Mouse (Mus musculus) midbrain, embryonic 15.5 days (tissue): ENCODE results near the gene Slc45a2. TPM values are rescaled to one million over a fixed set of nuclear protein-coding genes. Genes with fewer than 3 reads are reported as not detected.

Experiments used
- ATAC-seq: fragments of 200-750 bp; cut with Nextera tagmentation; replicated peaks from 2 replicates; pipeline ENCODE4 v1.8.0; 2017; ENCODE audit warnings: moderate TSS enrichment
- H3K27ac ChIP-seq: fragments of 300-500 bp; sonication (generic); 2 replicates; pipeline ENCODE4 v1.5.1; 2015; ENCODE audit warnings: mild to moderate bottlenecking, inconsistent platforms
- H3K27me3 ChIP-seq: fragments of 300-500 bp; sonication (generic); replicated peaks from 2 replicates; pipeline ENCODE4 v1.6.1; 2015; ENCODE audit warnings: inconsistent platforms
- H3K36me3 ChIP-seq: fragments of 300-500 bp; sonication (generic); replicated peaks from 2 replicates; pipeline ENCODE4 v1.6.1; 2015; ENCODE audit warnings: inconsistent platforms
- H3K4me1 ChIP-seq: fragments of 300-500 bp; sonication (generic); 2 replicates; pipeline ENCODE4 v1.6.1; 2015; ENCODE audit warnings: inconsistent platforms
- H3K4me2 ChIP-seq: fragments of 300-500 bp; sonication (generic); 2 replicates; pipeline ENCODE4 v1.6.1; 2015; ENCODE audit warnings: inconsistent platforms, mild to moderate bottlenecking, moderate library complexity
- H3K4me3 ChIP-seq: fragments of 300-500 bp; sonication (generic); 2 replicates; pipeline ENCODE4 v1.5.1; 2015; ENCODE audit warnings: mild to moderate bottlenecking, inconsistent platforms
- H3K9ac ChIP-seq: fragments of 300-500 bp; sonication (generic); 2 replicates; pipeline ENCODE4 v1.6.1; 2015; ENCODE audit warnings: mild to moderate bottlenecking, inconsistent platforms
- H3K9me3 ChIP-seq: fragments of 300-500 bp; sonication (generic); 2 replicates; pipeline ENCODE4 v1.6.1; 2016; ENCODE audit warnings: inconsistent platforms
- WGBS: fragments of 180-500 bp; shearing (Covaris S2); methylation state at CpG from one replicate; pipeline ENCODE4 v1.1.7; 2015; ENCODE audit warnings: mixed read lengths; 5-methylcytosine and 5-hydroxymethylcytosine counted together
- polyA plus RNA-seq: library from polyadenylated mRNA; unstranded; fragments of >200 nt; fragmentation: Nextera tagmentation; extraction: Ambion mirVana; gene quantifications from 2 replicates; pipeline ENCODE4 v1.2.1, GENCODE M21; 2015

Gene Slc45a2
- polyA plus RNA-seq, result 0.06 and 0.18 TPM in 2 replicates

DNA sequence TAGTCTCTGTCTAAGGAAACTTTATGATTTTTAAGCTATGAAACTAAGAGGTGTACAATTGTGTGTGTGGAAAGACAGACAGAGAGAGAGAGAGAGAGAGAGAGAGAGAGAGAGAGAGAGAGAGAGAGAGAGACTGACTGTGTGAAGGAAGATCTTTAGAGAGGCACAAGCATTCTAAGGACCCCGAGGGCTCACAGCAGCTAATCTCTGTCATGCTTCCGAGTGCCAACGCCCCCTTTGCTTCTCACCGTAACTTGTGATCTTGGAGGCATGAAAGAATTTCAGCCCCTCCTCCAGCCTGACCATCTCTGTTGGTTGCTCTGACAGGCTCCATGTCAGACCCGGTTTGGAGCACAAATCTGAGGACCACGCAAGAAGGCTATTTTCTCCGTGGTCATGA lies at the start of gene Slc45a2:
Gene Slc45a2, plus strand, starts transcription at position 301 of the 400 bp plus-strand sequence.
- Histone ChIP-seq H3K4me3 (no peak within 1 kb of the TSS), H3K4me1 (no peaks in the 10 kb centered on the region), H3K4me2 (no peak within 1 kb of the TSS), H3K27me3 (no peaks in the 10 kb centered on the region), H3K36me3 (no peaks in the 10 kb centered on the region), H3K27ac (no peak within 1 kb of the TSS), H3K9ac (no peak within 1 kb of the TSS), H3K9me3 (no peaks in the 10 kb centered on the region)
- 42% methylated on average over 7 of the region's 7 CpGs for WGBS
- ATAC-seq, result no peak

DNA sequence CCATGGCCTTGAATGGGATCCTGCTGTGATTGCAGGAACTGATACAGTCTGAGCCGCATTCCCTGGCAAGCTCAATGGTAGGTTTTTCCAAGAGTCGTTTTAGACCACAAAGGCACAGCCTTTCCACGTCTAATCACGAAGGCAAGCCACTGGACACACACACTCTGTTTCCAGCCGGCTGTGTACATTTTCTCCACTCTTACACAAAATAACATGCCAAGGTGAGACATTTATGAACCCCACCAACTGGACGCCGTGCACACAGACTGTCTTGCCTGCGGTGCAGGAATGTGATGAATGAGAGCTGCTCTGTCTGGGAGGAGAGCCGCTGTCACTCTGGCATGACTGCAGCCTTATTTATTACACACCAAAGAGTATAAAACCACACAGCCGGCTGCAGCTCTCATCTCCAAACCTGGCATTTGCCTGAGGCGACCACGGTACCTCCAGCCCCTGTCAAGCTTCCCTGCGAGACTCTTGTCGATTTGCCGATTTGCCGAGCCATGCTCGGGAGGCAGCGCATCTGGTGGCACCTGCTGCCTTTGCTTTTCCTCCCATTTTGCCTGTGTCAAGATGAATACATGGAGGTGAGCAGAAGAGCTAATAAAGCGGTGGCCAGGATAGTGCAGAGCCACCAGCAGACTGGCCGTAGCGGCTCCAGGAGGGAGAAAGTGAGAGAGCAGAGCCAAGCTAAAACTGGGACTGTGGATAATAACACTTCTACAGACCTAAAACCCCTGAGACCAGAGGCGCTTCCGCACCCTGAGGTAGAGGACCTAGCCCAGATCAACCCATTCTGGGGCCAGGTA lies 48.4 kb upstream of the Slc45a2 start, which contains the start of gene C1qtnf3:
Gene C1qtnf3, plus strand, starts transcription at position 382 of the 809 bp plus-strand sequence.
- Histone ChIP-seq H3K36me3 (no peaks in the 10 kb centered on the region), H3K4me1 (no peaks in the 10 kb centered on the region), H3K4me3 (no peak within 1 kb of the TSS), H3K9ac (no peak within 1 kb of the TSS), H3K9me3 (no peaks in the 10 kb centered on the region), H3K27ac (no peak within 1 kb of the TSS), H3K27me3 (no peaks in the 10 kb centered on the region), H3K4me2 (0 out of 2 replicates have a peak within 1 kb of the TSS, but pooled peaks have one; percentile 3)
- peak; percentile 66; the same call in 1 of the 2 replicates for ATAC-seq
- 73% methylated on average over 23 of the region's 23 CpGs for WGBS

DNA sequence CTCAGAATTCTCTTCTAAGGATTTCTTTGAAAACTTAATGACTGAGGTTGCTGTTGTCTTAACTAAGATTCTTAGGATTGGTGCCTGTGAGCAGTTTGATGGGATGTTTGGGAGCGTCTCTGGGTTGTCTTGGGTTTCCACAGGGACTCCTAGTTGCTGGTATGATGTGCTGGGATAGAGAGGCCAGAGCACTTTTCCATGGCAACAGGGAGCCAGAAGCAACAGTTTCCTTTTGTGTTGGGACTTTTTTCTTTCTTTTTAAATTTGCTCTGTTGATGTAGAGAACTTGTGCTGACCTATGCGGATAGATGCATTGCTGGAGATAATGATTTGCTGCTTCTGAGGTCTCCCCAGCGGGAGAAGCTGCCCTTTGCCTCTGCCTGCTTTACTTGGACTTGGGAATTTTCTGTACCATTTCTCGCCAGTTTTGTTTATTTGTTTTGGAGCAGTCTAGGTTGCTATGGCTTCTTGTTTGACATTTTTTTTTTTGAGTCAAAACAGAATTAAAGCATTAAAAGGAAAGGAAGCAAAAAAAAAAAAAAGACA lies 47.7 kb upstream of the Slc45a2 start:
- 47% methylated on average over 4 of the region's 4 CpGs for WGBS
- Histone ChIP-seq H3K4me2 (no peak overlapping the region), H3K36me3 (no peaks in the 10 kb centered on the region), H3K27me3 (no peaks in the 10 kb centered on the region), H3K4me3 (no peak overlapping the region), H3K4me1 (no peaks in the 10 kb centered on the region), H3K9me3 (no peaks in the 10 kb centered on the region), H3K9ac (no peak overlapping the region), H3K27ac (no peak overlapping the region)
- 0 out of 2 replicates have a peak, but pooled peaks have one; percentile 27 for ATAC-seq

DNA sequence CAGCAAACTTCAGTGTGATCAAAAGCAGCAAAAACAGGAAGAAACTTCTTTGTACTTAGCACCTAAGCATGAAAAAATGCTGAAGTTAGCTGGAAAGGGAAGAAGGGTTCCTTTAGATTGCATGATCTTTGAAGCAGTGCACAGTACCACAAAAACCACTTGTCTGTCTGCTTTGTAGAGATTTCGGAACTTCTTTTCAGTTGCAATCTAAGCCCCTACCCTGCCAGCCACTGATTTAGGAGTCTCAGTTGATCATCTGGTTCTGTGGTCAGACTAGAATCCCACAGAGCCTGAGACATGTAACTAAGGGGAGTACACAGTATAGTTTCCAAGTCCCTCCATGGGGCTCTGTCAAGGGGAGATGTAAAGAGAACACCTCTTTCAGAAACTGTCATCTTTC lies 47.1 kb upstream of the Slc45a2 start:
- 70% methylated on average over 1 of the region's 1 CpGs for WGBS
- ATAC-seq, result no peak
- Histone ChIP-seq H3K4me2 (no peak overlapping the region), H3K27ac (no peak overlapping the region), H3K4me1 (no peaks in the 10 kb centered on the region), H3K36me3 (no peaks in the 10 kb centered on the region), H3K9me3 (no peaks in the 10 kb centered on the region), H3K4me3 (no peak overlapping the region), H3K9ac (no peak overlapping the region), H3K27me3 (no peaks in the 10 kb centered on the region)

DNA sequence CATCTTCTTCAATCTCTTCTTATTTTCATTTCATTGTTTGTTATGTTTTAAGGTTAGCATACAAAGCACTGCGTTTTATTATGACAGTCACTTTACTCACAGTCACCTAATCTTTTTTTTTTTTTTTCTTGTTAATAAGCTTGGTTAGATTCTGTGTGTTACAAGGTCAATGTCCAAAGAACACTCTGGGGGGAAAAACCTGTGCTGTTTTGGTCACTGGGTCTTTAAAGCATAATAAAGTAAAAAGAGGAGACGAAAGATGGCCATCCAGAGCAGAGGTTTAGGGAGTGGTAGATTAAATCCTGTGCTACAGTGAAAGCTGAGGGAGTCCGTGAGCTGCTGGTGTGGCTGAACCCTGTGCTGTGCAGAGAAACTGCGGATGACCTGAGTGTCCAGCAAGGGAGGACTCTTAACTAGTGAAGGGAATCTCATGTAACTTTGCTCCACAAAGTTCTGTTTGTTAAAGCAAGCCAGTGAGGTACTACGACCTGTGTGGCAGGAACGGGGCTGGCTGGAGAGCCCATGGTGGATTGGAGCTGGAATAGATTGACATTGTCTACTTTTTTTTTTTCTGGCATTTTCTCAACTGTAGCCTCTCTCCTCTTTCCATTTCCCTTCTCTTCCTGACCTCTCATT lies 46.0 kb upstream of the Slc45a2 start:
- no peak for ATAC-seq
- Histone ChIP-seq H3K9ac (no peak overlapping the region), H3K27me3 (no peaks in the 10 kb centered on the region), H3K4me1 (no peaks in the 10 kb centered on the region), H3K36me3 (no peaks in the 10 kb centered on the region), H3K4me2 (no peak overlapping the region), H3K9me3 (no peaks in the 10 kb centered on the region), H3K27ac (no peak overlapping the region), H3K4me3 (no peak overlapping the region)
- WGBS, result 93% methylated on average over 6 of the region's 6 CpGs

DNA sequence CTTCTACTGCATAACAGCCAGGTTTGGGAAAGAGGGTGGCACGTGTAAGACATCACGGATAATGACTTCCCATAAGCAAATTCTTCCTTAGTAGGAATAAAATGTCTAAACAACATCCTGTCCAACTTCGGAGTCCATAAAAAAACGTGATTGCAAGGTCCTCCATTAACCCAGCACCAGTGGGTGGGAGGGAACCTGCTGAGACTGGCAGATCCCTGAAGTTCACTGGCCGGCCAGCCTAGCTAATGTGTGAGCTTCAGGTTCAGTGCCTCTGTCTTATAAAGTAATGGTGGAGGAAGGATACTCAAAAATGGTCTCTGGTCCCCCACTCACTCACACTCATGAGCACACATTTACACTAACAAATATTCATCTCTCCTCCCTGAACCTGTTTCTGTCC lies 45.4 kb upstream of the Slc45a2 start:
- WGBS, result 68% methylated on average over 5 of the region's 5 CpGs
- H3K27ac ChIP-seq, result no peak overlapping the region
- no peak overlapping the region for H3K4me3 ChIP-seq
- H3K4me2 ChIP-seq, result no peak overlapping the region
- no peaks in the 10 kb centered on the region for H3K36me3 ChIP-seq
- H3K4me1 ChIP-seq, result no peaks in the 10 kb centered on the region
- H3K27me3 ChIP-seq, result no peaks in the 10 kb centered on the region
- H3K9me3 ChIP-seq, result no peaks in the 10 kb centered on the region
- ATAC-seq, result no peak
- H3K9ac ChIP-seq, result no peak overlapping the region

DNA sequence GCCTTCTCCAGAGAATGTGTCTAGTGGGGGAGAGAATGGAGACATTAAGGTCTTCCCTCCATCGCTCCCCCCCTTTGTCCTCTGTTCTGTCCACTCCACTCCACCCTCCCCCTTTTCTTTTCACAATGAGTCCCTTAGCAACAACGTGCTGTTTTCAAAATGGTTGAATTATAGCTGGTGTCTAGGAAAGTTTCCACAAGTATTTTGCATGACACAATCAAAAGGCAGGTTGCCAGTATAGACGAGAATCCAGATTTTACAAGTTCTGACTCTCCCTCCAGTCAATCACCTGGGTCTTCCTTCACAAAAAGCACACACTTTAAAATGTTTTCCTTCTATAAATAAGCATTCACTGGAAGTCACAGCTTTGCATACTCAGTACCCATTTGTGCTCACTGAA lies 43.8 kb upstream of the Slc45a2 start:
- Histone ChIP-seq H3K9ac (no peak overlapping the region), H3K27me3 (no peaks in the 10 kb centered on the region), H3K36me3 (no peaks in the 10 kb centered on the region), H3K27ac (no peak overlapping the region), H3K4me1 (no peaks in the 10 kb centered on the region), H3K9me3 (no peaks in the 10 kb centered on the region), H3K4me2 (no peak overlapping the region), H3K4me3 (no peak overlapping the region)
- ATAC-seq, result no peak
- WGBS, result 54% methylated on average over 3 of the region's 3 CpGs

DNA sequence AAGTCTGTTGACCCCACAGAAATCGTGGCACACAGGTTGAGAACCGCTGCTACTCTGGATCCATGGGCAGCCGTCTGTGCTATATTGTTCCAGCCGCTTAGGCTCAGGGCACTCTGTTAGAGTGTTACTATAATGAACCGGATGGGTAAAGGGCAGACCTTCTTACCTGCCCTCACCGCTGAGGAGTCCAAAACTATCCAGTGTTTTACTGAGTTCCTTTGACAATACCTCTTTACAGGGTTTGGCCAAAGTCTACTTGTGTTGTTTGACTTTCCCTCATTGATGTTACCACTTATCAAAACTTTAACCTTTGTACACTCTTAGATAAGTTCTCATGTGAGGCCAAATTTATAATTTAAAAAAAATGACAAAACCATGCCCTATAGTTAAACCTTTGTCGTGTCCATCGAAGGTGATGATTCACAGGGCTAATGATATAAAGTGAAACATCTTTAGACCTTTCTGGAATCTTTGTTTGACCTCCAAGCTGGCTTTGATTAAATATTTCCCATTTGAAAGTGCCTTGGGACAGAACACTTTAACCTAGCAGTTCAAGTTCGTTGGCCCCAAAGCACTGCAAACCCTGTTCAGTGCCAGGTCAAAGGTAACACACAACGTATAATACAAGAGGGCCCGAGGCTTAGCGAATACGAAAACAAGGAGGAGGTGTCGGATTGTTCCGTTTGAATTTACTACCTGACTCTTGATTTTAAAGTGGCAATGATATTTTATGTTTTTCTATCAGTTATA lies 41.1 kb upstream of the Slc45a2 start:
- 92% methylated on average over 15 of the region's 15 CpGs for WGBS
- Histone ChIP-seq H3K4me1 (no peaks in the 10 kb centered on the region), H3K4me2 (no peak overlapping the region), H3K27ac (no peak overlapping the region), H3K36me3 (no peaks in the 10 kb centered on the region), H3K4me3 (no peak overlapping the region), H3K9me3 (no peaks in the 10 kb centered on the region), H3K27me3 (no peaks in the 10 kb centered on the region), H3K9ac (no peak overlapping the region)
- no peak for ATAC-seq

DNA sequence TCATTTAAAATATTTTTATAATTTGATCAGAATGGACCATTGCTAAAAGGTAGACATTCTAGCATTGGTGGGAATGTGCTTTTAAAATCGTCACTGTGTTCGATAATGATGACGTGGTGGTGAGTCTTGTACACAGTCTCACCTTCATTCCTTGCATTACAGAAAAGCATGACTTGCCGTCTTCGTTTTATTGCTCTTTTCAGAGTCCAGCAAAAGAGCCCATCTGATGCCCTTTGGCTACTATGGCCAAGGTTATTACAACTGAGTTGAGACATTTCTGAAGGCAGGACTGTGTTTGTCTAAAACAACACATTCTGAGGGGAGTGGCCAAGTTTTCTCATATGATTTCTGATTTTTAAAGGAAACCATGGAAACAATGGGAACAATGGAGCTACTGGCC lies 40.3 kb upstream of the Slc45a2 start:
- no peak overlapping the region for H3K4me2 ChIP-seq
- H3K27ac ChIP-seq, result no peak overlapping the region

DNA sequence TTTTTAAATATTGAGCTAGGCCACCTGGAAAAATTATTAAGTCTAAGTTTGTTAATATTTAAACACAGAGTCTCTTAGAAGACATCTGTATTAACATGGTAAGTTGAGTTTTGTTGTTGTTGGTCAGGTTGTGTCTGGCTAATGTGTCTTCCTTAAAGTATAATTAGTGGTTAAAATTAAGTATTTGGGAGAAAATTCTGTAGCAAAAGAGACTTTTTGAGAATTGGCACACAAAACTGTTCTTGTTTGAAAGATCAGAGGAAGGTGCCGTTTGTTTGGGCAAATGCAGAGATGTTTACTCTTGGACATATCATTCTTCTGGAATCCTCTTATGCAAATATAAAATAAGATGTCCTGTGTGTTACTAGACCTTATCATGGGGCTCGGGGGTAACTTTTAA lies 37.9 kb upstream of the Slc45a2 start:
- no peak for ATAC-seq
- no peaks in the 10 kb centered on the region for H3K4me1 ChIP-seq
- H3K36me3 ChIP-seq, result no peaks in the 10 kb centered on the region

More for the DNA sequence above, 40.3 kb upstream of the Slc45a2 start:
- H3K36me3 ChIP-seq, result no peaks in the 10 kb centered on the region
- no peaks in the 10 kb centered on the region for H3K9me3 ChIP-seq
- no peaks in the 10 kb centered on the region for H3K4me1 ChIP-seq
- no peak overlapping the region for H3K4me3 ChIP-seq
- H3K9ac ChIP-seq, result no peak overlapping the region
- no peaks in the 10 kb centered on the region for H3K27me3 ChIP-seq
- no peak for ATAC-seq
- WGBS, result 90% methylated on average over 5 of the region's 5 CpGs

DNA sequence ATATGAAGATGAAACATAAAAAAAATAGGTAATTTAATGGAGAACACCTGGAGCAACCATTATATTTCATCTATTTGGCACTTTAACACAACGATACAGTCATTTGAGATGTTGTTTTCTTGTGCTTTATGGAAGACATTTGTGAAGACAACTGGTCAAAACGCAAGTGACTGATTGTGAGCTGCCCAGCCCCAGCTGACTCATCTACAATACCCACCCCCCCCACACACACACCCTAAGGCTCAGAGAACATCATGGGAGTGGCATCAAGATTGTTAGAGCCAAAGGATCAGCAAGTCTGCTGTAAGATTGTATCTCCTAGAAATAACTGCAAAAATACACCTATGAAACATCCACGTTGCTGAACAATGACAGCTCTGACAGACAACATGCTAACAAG lies 31.1 kb upstream of the Slc45a2 start:
- WGBS, result 74% methylated on average over 3 of the region's 3 CpGs
- no peak for ATAC-seq
- H3K36me3 ChIP-seq, result no peaks in the 10 kb centered on the region
- H3K4me3 ChIP-seq, result no peak overlapping the region
- no peak overlapping the region for H3K9ac ChIP-seq
- H3K9me3 ChIP-seq, result no peaks in the 10 kb centered on the region
- H3K4me2 ChIP-seq, result no peak overlapping the region
- no peaks in the 10 kb centered on the region for H3K4me1 ChIP-seq
- H3K27ac ChIP-seq, result no peak overlapping the region
- H3K27me3 ChIP-seq, result no peaks in the 10 kb centered on the region

More for the DNA sequence above, 37.9 kb upstream of the Slc45a2 start:
- H3K27me3 ChIP-seq, result no peaks in the 10 kb centered on the region
- no peak overlapping the region for H3K27ac ChIP-seq
- no peaks in the 10 kb centered on the region for H3K9me3 ChIP-seq
- no peak overlapping the region for H3K4me3 ChIP-seq
- WGBS, result 89% methylated on average over 2 of the region's 2 CpGs
- H3K4me2 ChIP-seq, result no peak overlapping the region
- no peak overlapping the region for H3K9ac ChIP-seq

DNA sequence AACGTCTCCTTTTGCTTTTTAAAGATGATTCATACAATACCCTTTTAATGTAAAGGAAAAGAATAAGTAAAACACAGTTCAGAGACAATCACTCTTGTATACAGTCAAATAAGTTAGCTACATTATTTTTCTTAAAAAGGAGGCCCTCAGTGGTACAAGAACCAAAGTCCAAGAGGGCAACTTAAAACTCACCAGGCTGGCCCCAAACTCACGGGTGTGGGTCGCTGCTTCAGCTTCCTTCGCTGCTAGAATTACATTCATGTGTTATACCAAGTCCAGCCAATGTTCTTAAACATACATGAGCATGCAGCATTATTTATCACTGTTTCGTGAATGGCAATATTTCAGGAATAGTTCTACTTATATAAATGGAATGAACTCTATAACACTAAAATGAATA lies 29.7 kb upstream of the Slc45a2 start:
- ATAC-seq, result no peak
- H3K9ac ChIP-seq, result no peak overlapping the region
- no peaks in the 10 kb centered on the region for H3K36me3 ChIP-seq
- WGBS, result 85% methylated on average over 5 of the region's 5 CpGs
- H3K4me1 ChIP-seq, result no peaks in the 10 kb centered on the region
- no peaks in the 10 kb centered on the region for H3K27me3 ChIP-seq
- no peaks in the 10 kb centered on the region for H3K9me3 ChIP-seq
- no peak overlapping the region for H3K27ac ChIP-seq
- H3K4me2 ChIP-seq, result no peak overlapping the region
- no peak overlapping the region for H3K4me3 ChIP-seq
